Comparison of ENCODE assay signal across 7 mouse cellular contexts in genomic region chr12:89702931-89703330, GRCm38 (mm10).
"Had no signal": no experiment of that assay in that cellular context is flagged by ENCODE, and none has a peak within 500 bp of the region (broad histone marks: within the 10 kb centered on the region; RNA-seq: fewer than 3 reads in every experiment).

No protein-coding gene starts in this region.

- DNase-seq: kidney, postnatal 10 days; kidney, postnatal 4 days; liver; liver, embryonic 13.5 days; liver, postnatal 0 days; right cerebral cortex, postnatal 14 days; thymus, postnatal 4 days had no signal
